Mouse (Mus musculus) heart, postnatal 0 days (tissue): Measurements from ENCODE around the gene Nsl1. TPM values are rescaled to one million over a fixed set of nuclear protein-coding genes. Genes with fewer than 3 reads are reported as not detected.
A peak's percentile ranks its signal among the peaks of the same experiment; 100 is the strongest.

Experiments
- ATAC-seq: fragments of 200-750 bp; cut with Nextera tagmentation; 2 replicates; pipeline ENCODE4 v1.8.0; 2017; ENCODE audit warnings: low read depth, moderate number of reproducible peaks, moderate library complexity; ENCODE audit not compliant: insufficient read depth
- DNase-seq: peaks from one replicate; pipeline ENCODE4 v3.0.0-alpha.2; 2016; ENCODE audit warnings: low spot score
- H3K27ac ChIP-seq: fragments of 300-500 bp; sonication (generic); 2 replicates; pipeline ENCODE4 v1.5.1; 2014; ENCODE audit warnings: low read depth, mild to moderate bottlenecking
- H3K27me3 ChIP-seq: fragments of 300-500 bp; sonication (generic); 2 replicates; pipeline ENCODE4 v1.6.1; 2014; ENCODE audit warnings: low read length, mixed read lengths; ENCODE audit not compliant: control insufficient read depth, insufficient read depth
- H3K36me3 ChIP-seq: fragments of 300-500 bp; sonication (generic); replicated peaks from 2 replicates; pipeline ENCODE4 v1.6.1; 2014; ENCODE audit warnings: low read length, mixed read lengths; ENCODE audit not compliant: control insufficient read depth, insufficient read depth
- H3K4me1 ChIP-seq: fragments of 300-500 bp; sonication (generic); 2 replicates; pipeline ENCODE4 v1.6.1; 2014; ENCODE audit warnings: antibody characterized with exemption; ENCODE audit not compliant: control insufficient read depth, insufficient read depth
- H3K4me2 ChIP-seq: fragments of 300-500 bp; sonication (generic); 2 replicates; pipeline ENCODE4 v1.6.1; 2014; ENCODE audit warnings: low read depth, mild to moderate bottlenecking, low read length, moderate library complexity
- H3K4me3 ChIP-seq: fragments of 300-500 bp; sonication (generic); 2 replicates; pipeline ENCODE4 v1.5.1; 2014; ENCODE audit warnings: low read depth, low read length
- H3K9ac ChIP-seq: fragments of 300-500 bp; sonication (generic); replicated peaks from 2 replicates; pipeline ENCODE4 v1.6.1; 2014; ENCODE audit warnings: low read depth, low read length, mixed read lengths
- H3K9me3 ChIP-seq: fragments of 300-500 bp; sonication (generic); replicated peaks from 2 replicates; pipeline ENCODE4 v1.6.1; 2016; ENCODE audit warnings: low read length; ENCODE audit not compliant: control insufficient read depth
- CTCF ChIP-seq: IDR thresholded peaks from 2 replicates; pipeline ENCODE4 v1.5.1; 2016; ENCODE audit warnings: antibody characterized with exemption, control low read depth, low read depth
- EP300 ChIP-seq: IDR thresholded peaks from 2 replicates; pipeline ENCODE4 v1.6.1; 2016; ENCODE audit warnings: antibody characterized with exemption, low read depth
- WGBS: fragments of 180-500 bp; shearing (Covaris S2); extraction: QIAGEN DNeasy Blood & Tissue Kit; methylation state at CpG from one replicate; pipeline ENCODE4 v1.1.7; 2014; 5-methylcytosine and 5-hydroxymethylcytosine counted together
- polyA plus RNA-seq: library from polyadenylated mRNA; unstranded; fragments of >200 nt; fragmentation: Nextera tagmentation; extraction: Ambion mirVana; gene quantifications from 2 replicates; pipeline ENCODE4 v1.2.1, GENCODE M21; 2015
- total RNA-seq: library from RNA; depleted of rRNA; stranded (reverse); fragments of >200 nt; gene quantifications from 2 replicates; pipeline ENCODE4 v1.2.3, GENCODE M21; 2014; ENCODE audit warnings: low replicate concordance; rRNA removed

The Nsl1 gene
- total RNA-seq (3.0 and 3.2 TPM in 2 replicates), polyA plus RNA-seq (3.5 and 4.1 TPM in 2 replicates)

DNA sequence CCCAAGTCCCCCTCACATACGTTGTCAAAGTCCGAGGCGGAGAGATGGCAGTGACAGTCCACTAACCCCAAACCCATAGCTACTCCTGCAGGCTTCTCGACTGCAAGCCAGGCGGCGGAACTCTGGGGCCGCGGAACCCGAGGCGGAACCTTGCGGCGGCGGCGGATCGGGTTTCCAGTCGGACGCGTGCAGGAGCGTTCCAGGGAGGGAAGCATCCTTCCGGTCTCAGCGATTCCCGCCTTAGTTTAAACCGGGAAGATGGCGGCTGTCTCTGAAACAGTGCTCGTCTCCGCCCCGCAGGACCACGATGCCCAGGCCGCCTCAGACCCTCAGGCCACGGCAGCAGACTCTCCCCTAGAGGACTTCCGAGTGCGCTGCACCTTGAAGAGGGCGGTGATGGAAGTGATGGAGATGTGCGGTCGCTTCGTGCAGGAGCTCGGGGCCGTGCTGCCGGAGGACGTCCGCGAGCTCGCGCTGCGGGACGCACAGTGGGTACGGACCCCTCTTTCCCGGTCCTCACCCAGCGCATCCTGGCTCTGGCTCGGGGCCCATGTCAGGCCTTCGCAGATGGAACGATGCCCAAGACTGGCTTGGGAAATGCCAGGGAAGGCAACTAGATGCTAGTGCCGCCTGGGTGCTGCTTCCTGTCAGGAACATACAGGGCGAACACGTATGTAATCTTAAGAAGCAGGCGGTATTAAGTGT, at the start of gene Nsl1, which contains the start of gene Tatdn3:
TSS of gene Nsl1 (plus strand) at position 232 of the 705 bp plus-strand sequence.
TSS of gene Tatdn3 (minus strand) at position 152 of the 705 bp plus-strand sequence.
- Histone ChIP-seq H3K27me3 (no peaks in the 10 kb centered on the region), H3K27ac (peak within 1 kb of the TSS; percentile 74), H3K9me3 (no peaks in the 10 kb centered on the region), H3K4me2 (peak within 1 kb of the TSS; percentile 80), H3K36me3 (peaks cover 24% of the 10 kb centered on the region), H3K9ac (peak within 1 kb of the TSS; percentile 78), H3K4me3 (peak within 1 kb of the TSS; percentile 81), H3K4me1 (0 out of 2 replicates have a peak, but pooled peaks cover 16% of the 10 kb centered on the region)
- under 1% methylated on average over 56 of the region's 56 CpGs for WGBS
- ATAC-seq (peak; percentile 92), DNase-seq (peak; percentile 69)
- TF ChIP-seq CTCF: peak; percentile 34
- 0 out of 2 replicates have a peak, but pooled peaks have one; percentile 27 for TF ChIP-seq EP300

DNA sequence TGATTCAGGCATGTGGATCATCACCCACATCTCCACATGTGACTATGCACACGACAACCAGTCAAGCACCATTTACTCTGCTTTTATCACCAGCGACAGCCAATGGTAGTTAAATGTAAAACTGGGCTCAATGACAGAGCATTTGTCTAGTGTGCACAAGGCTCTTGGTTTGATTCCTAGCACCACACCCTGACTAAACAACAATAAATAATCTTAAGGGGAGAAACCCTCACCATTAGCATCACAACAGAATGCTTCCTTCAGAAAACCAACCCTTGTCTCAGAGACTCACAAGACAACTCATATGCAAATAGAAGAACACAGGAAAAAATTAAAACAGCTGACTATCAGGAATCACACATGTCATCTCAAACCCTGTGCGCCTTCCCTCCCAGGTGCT, 48.5 kb upstream of the Nsl1 start:
- Histone ChIP-seq H3K9me3 (no peaks in the 10 kb centered on the region), H3K27ac (no peak overlapping the region), H3K4me1 (no peaks in the 10 kb centered on the region), H3K27me3 (no peaks in the 10 kb centered on the region), H3K4me3 (no peak overlapping the region), H3K4me2 (no peak overlapping the region), H3K36me3 (peaks cover 45% of the 10 kb centered on the region), H3K9ac (no peak overlapping the region)
- no peak for ATAC-seq
- TF ChIP-seq CTCF (no peak), EP300 (no peak)
- 93% methylated on average over 3 of the region's 3 CpGs for whole genome bisulfite sequencing
- no peak for DNase-seq

DNA sequence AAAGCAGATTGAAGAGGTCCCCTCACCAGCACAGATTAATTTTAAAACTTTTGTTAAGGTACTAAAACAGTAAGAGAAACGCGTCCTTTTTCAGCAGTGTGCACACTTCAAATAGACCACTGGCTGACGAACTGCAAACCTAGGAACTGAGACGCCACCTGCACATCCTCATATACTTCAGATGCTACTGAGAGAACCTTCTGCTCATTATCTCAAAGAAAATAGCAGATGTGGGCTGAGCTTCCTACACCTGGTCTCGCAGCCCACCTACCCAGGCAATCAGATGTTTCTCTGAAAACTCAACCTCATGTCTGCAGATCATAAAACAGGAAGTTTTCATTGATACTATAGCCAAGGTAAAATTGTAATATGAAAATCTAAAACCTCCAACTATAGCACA, 43.0 kb upstream of the Nsl1 start:
- TF ChIP-seq EP300 (no peak), CTCF (no peak)
- Histone ChIP-seq H3K27me3 (no peaks in the 10 kb centered on the region), H3K27ac (no peak overlapping the region), H3K4me3 (no peak overlapping the region), H3K4me1 (0 out of 2 replicates have a peak, but pooled peaks cover 6% of the 10 kb centered on the region), H3K4me2 (no peak overlapping the region), H3K9me3 (no peaks in the 10 kb centered on the region), H3K36me3 (peaks cover 25% of the 10 kb centered on the region), H3K9ac (no peak overlapping the region)
- ATAC-seq: no peak
- no peak for DNase-seq
- WGBS: 88% methylated on average over 5 of the region's 5 CpGs

DNA sequence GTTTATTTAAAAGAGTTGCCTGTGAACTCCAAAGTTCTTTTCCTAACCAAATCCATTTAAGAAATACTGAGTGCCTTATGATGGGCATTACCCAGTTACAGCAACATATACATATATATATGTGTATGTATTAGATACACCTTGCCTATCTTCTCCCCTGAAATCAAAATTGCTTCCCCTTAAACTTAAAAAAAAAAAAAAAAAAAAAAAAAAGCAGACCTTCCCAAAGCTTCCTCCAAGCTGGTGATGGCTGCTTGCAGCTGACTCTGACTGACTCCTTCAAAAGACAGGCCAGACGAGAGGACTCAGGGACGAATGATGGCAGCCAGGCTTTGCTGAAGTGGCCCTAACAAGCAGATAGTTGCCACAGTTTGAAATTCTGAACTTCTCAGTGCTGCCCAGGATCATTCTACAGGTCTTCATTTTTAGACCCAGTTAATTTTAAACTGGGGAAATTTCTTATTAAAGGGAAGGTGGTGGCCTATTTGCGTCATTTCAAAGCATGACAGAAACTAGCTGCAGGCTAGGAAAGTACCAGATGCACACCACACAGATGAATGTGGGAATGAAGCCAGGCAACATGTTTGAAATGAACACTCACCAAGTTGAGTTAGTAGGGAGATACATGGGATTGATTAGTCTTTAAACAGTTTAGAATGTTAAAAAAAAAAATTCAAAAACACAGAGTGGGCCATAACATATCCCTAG, 42.4 kb upstream of the Nsl1 start:
- TF ChIP-seq EP300 (no peak), CTCF (no peak)
- Histone ChIP-seq H3K4me3 (no peak overlapping the region), H3K27ac (no peak overlapping the region), H3K36me3 (peaks cover 24% of the 10 kb centered on the region), H3K9me3 (no peaks in the 10 kb centered on the region), H3K9ac (no peak overlapping the region), H3K27me3 (no peaks in the 10 kb centered on the region), H3K4me1 (0 out of 2 replicates have a peak, but pooled peaks cover 11% of the 10 kb centered on the region), H3K4me2 (no peak overlapping the region)
- WGBS: 78% methylated on average over 3 of the region's 3 CpGs
- ATAC-seq: no peak
- no peak for DNase-seq

DNA sequence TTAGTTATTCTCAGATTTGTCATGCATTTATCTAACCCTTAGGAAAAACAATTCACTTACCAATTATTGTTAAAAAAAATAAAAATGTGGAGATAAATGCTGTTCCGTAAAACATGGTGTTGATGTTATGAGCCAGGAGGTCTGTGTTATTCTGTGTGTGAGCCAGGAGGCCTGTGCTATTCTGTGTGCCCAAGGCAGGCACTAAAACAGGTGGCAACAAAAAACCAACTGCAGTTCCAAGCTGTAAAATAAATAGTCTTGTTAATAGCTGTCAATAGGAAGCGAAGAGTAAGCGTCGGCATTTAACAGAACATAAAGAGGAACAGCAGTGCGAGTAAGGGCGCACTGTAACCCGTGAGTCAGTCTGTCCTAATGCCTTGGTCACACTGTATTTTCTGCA, 41.8 kb upstream of the Nsl1 start:
- DNase-seq: no peak
- 93% methylated on average over 7 of the region's 7 CpGs for WGBS
- Histone ChIP-seq H3K27ac (no peak overlapping the region), H3K9me3 (no peaks in the 10 kb centered on the region), H3K27me3 (no peaks in the 10 kb centered on the region), H3K9ac (no peak overlapping the region), H3K36me3 (peaks cover 24% of the 10 kb centered on the region), H3K4me3 (no peak overlapping the region), H3K4me2 (no peak overlapping the region), H3K4me1 (0 out of 2 replicates have a peak, but pooled peaks cover 13% of the 10 kb centered on the region)
- ATAC-seq: no peak
- TF ChIP-seq CTCF: no peak
- no peak for TF ChIP-seq EP300
